Mouse (Mus musculus): Measurements from ENCODE around the gene Hacd3.
"Not testable (repeated sequence)": the region's sequence is repeated elsewhere in the genome, so short reads cannot be mapped to it uniquely, and the experiment has no call there.

Hacd3 gene

DNA sequence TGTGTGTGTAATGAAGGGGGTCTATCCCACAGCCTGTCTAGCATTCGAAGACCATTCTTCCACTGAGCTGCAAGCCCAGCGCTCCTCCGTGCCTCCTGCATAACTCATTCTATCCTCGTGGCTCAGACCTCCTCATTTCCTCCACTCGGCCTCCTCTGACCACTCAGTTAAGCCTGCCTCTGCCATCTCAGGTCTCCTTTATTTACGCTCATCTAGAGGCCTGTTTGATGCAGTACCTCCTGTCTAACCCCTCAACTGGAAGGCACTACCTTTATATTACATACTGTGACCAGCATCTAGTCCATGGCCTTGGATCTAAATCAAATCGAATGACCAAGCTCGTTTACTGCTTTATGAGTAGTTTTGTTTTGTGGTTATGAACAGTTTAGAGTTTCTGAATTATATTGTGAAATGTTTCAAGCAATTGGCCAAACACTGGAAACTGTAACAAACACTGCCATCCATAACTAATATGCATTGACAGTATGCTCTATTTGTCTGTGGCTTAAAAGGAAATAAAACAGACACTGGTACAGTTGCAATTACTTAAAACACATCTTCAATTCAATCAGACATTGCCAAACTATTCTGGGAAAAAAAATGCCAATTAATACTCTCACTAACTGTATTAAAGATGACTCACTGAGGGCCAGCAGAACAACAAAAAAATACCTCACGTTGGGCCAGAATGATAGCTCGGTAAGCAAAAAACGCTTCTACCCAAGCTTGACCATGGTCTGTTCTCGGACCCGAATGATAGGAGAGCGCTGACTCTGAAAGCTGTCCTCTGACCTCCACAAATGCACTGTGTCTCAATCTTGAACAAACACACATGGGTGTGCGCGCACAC is 4.3 kb downstream of the Hacd3 start:
- DNase-seq (ENCODE audit: extremely low spot score, low read depth, low spot score) = no peak

DNA sequence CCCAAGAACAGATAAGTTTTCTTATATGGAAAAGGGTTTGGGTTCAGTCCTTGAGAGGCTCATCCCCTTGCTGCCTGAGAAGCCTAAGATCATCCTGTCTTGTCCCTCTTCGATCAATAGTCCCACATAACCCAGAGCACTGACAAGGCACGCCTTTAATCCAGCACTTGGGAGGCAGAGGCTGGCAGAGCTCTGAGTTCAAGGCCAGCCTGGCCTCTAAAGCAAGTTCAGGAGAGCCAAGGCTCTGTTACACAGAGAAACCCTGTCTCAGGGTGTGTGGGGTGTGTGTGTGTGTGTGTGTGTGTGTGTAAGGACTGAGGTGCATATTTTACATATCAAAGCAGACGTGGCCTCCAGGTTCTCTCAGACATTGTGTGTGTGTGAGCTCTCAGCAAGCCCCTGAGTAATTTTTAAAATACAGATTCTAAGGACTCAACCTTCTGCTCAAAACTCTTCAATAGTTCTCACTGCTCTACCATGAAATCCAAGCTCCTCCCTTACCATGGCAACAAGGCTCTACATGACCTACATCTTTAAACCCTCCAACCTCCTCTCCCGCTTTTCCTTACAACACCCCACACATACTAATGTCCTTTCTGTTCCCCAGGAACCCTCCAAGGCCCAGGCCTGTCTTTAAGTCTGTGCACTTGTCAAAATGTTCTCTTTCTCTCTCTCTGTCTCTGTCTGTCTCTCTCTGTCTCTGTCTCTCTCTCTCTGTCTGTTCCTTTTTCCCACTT is 5.1 kb downstream of the Hacd3 start:
- no peak for DNase-seq (ENCODE audit: extremely low spot score, low read depth, low spot score)

DNA sequence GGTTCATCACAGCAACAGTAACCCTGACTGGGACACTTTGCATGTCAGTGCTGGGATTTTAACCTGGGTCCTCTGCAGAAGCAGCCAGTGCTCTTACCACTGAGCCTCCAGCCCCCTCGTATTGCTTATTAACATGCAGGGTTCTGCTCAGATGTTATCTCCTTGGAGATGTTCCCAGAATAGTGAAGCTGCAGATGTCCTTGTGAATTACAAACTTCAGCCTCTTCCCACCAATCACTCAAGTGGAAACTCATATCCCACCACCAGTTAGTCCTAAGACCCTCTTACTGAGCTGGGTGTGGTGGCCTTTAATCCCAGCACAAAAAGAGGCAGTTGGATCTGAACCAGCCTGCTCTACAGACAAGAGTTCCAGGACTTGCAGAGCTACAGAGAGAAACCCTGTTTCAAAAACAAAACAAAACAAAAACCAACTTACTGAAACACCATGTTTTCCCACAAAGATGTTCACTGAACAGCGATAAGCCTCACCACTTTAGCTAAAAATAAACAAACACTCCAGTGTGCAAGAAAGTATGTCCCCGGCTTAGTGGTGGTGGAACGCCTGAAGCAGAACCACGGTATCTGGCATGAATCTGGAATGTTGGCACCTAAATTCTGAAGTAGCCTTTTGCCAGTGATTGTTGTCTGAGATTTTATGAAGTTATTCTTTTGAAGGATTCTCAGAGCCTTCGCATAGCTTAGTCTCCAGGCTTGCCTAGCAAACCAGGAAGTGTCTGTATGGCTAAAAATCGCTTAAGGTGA is 5.9 kb downstream of the Hacd3 start:
- no peak for DNase-seq (ENCODE audit: extremely low spot score, low read depth, low spot score)

DNA sequence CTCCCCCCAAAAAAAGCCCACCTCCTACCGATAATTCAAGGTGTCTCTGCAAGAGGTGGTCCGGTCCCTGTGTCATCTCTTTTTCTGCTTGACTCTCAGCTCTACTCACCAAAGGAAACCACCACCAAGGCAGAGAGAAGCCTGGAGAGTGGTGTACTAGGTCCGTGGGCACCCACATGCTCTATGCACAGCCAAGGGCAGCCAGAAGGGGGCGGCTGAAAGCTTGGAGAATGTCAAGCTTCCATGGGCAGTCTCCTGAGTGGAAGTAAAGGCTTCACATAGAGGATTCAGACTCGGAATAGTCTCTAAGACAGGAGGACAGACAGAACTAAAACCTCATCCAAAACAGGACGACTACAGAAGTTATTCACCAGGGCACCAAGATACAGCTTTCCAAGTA is 10.2 kb downstream of the Hacd3 start:
- no peak for DNase-seq (ENCODE audit: extremely low spot score, low read depth, low spot score)

DNA sequence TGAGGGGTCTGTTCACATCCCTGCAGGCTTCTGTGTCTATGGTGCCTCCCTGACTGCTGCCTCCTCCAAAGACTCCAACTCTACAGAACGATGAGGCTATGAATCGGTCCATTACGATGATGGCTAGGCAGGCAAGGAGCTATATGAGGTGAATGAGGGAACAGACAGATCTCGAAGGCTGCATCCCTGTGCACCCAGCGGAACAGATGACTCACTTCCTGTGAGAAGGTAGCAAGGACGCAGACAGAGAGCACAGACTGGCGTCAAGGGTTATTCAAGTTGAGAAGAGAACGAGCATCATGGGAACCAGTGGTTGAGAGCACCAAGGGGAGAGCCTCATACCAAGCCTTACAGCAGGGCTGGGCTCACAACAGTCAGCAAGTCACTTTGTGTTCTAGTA is 10.9 kb downstream of the Hacd3 start:
- DNase-seq (ENCODE audit: extremely low spot score, low read depth, low spot score) = no peak

DNA sequence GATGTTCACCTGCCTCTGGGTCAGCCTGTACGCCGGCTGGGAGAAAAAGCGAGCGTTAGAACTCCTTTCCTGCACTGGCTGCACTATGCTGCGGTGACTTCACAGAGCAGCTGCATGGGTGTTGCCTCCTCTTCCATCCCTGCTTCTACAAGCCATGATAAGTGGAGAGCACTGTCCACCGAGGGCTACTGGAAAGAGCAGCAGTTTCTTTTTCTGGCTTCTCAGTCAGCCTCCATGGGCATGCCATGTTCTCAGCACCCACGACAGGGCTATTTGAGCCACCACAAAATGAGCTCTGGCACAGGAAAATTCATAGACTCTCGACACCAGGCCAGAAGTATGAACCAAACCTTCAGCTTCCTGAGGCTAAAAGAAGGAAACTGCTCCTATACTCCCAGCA is 15.8 kb downstream of the Hacd3 start:
- no peak for DNase-seq (ENCODE audit: extremely low spot score, low read depth, low spot score)

DNA sequence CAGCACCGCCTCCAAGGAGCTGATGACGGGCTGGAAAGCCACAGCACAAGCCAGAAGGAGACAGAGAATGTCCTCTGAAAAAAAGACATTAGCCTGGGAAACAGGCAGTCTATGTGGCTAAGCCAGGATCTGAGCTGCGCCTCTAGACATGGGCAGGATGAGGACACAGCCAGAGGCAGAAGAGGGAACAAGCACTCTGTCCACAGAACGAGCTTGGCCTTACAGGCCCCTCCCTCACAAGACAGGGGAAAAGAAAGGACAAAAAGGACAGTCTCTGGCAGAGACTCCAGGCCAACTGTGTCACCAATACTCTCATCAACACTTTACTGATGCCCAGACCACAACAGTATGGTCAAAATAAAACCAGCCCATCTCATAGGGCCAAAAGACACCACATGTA is 20.0 kb downstream of the Hacd3 start:
- DNase-seq (ENCODE audit: extremely low spot score, low read depth, low spot score) = no peak

DNA sequence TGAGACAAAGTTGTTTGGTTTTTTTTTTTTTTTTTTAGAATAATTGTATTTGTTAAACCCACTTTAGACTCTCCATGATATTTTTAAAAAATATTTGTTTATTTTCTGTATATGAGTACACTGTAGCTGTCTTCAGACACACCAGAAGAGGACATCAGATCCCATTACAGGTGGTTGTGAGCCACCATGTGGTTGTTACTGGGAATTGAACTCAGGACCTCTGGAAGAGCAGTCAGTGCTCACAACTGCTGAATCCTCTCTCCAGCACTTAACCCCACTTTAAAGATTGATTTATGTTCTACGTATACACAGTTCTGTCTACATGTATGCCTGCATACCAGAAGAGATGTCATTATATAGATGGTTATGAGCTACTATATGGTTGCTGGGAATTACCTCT is 26.0 kb downstream of the Hacd3 start:
- DNase-seq (ENCODE audit: extremely low spot score, low read depth, low spot score) = not testable (repeated sequence)

DNA sequence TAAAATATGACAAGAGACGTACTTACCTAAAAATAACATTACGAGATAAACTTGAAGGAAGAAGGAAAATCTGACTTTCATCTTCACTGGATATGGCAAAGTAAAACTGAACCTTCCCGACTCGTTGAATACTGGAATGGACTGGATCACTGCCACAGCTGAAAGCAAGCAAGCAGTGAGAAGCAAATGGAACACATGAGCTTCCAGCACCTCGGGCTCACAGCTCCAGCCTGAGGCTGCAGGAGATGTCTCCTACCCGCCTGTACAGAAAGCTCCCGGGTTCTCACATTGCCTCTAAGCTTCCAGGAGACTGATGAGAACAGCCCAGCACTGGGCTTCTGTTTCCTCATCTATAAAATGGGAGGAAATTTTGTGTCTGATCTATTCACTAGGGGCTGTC is 31.2 kb downstream of the Hacd3 start:
- no peak for DNase-seq (ENCODE audit: extremely low spot score, low read depth, low spot score)

DNA sequence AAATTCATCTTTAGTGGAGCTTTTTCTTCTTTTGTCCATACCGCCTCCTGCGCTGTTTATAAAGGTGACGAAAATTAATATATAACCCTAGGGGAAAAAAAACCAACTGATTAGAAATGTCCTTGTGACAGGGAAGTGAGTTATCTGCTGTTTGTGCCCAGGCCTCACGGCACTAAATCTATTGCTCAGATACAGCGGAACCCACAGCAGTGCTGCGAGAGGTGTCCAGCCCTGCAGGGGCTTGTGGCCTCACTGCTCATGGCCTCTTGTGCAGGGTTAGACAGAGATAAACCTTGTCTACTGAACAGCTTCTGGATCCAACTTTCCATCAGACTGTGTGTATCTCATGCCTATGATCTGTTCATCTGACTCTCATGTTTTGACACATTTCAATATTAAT is 33.0 kb downstream of the Hacd3 start:
- DNase-seq (ENCODE audit: extremely low spot score, low read depth, low spot score) = no peak

DNA sequence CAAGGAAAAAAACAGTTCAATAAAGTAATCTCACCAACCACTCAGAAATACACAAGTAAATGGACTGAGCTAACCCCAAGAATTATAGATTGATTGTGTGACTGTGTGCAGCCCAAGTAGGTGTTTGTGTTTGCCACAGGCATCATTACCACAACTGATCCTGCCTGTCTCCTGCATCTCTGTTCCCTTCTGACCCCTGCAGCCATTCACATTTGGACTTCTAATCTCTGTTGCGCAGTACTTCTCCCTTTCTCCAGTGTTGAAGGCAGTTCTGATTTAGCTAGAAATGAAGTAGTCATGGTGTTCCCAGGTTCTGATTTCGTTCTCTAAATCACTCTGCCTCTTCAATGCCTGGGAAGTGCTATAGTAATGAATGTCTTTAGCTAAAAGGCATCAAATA is 33.8 kb downstream of the Hacd3 start:
- DNase-seq (ENCODE audit: extremely low spot score, low read depth, low spot score) = no peak

DNA sequence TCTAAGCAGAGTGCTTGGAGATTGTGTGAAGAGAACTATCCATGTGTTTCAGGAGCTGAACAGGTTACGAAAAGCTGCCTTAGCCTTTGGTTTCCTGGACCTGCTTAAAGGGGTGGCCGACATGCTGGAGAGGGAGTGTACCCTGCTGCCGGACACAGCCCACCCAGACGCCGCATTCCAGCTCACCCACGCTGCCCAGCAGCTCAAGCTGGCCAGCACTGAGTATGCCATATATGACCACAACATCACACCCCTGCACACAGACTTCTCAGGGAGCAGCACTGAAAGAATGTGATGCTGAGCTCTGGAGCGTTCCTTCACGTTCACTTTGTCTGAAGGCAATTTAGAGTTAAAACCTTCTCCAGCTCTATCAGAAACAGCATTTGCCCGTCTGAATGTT is 35.7 kb downstream of the Hacd3 start:
- no peak for DNase-seq (ENCODE audit: extremely low spot score, low read depth, low spot score)

DNA sequence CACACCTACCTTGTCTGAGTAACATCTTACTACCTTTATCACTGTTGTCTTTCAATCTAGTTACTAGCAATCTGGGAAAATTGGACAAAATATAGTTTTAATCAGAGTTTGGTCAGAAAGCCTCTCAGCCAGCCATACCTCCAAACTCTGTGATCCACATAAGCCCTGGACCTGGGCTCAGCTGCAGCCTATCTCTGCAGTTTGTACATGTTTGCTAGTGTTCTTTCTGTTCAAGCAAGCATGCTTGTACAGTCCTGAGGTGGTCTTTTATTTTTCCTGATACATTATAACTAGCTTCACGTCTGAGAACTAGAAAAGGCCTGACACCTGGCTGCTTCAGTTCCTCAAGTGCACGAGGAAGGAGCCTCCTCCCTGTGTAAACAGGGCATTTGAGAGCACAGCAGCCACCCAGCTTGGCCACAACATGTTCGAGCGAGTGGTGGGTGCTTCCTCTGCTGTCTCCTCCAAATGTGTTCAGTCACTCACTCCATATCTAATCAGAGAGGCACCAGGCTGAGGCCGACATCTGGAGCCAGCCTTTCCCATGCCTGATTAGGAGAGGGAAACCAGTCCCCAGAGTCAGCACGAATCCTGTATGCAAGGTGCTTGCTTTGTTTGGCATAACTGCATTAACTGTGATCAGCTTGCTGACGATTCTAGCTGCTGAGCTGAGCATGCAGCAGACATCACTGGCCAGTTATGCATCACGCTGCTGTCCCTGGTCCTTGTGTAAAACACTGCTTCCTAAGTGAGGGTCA is 36.3 kb downstream of the Hacd3 start:
- no peak for DNase-seq (ENCODE audit: extremely low spot score, low read depth, low spot score)

DNA sequence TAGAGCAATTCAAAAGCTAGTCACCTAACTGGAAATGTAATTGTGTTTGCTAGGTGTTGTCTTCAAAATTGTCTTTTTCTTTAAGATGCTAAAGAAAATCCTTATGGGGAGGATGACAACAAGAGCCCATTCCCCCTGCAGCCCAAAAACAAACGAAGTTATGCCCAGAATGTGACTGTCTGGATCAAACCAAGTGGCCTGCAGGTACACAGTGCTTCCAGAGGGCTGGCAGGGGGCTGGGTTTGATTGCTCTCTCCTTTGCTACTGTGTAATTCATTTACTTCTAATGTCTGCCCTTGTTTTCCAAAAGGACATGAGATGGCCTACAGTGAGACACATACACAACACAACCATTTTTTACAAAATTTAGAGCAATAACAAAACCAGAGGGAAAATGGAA is 39.6 kb downstream of the Hacd3 start:
- no peak for DNase-seq (ENCODE audit: extremely low spot score, low read depth, low spot score)

DNA sequence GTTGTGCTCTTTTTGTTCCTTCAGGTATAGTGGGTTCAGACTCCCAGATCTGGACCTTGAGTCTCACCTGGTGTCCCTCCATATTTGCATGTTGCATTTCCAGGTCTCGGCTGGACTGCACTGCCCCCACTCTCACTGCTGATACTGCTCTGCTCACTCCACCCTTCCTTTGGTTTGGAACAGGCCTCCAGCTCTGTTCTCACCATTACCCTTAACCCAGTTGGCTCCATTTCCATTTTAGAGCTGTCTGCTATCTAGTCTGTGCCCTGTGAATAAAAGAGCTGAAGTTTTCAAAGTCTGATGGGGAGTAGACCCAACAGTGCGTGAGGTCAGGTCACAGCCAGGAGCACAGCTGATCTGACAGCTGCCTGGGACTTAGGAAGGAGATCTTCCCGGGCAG is 40.9 kb downstream of the Hacd3 start:
- no peak for DNase-seq (ENCODE audit: extremely low spot score, low read depth, low spot score)

DNA sequence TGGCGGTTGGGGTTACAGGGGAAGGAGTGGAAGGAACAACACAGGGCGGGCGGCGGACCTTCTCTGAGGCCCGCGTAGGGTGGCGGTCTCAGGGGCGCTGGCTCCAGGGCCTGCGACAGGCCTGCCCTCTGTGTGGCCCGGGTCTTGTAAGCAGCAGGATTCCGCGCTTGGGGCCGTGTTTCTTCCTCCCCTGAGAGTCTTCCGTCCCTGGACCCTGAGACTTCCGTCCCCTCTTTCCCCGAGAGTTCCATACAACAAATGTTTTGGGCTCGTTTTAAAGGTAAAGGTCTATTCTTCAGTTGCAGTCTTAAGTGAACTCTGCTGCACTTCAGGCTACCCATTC is 60.5 kb downstream of the Hacd3 start:
- peak; percentile 37 for DNase-seq (ENCODE audit: extremely low spot score, low read depth, low spot score)

DNA sequence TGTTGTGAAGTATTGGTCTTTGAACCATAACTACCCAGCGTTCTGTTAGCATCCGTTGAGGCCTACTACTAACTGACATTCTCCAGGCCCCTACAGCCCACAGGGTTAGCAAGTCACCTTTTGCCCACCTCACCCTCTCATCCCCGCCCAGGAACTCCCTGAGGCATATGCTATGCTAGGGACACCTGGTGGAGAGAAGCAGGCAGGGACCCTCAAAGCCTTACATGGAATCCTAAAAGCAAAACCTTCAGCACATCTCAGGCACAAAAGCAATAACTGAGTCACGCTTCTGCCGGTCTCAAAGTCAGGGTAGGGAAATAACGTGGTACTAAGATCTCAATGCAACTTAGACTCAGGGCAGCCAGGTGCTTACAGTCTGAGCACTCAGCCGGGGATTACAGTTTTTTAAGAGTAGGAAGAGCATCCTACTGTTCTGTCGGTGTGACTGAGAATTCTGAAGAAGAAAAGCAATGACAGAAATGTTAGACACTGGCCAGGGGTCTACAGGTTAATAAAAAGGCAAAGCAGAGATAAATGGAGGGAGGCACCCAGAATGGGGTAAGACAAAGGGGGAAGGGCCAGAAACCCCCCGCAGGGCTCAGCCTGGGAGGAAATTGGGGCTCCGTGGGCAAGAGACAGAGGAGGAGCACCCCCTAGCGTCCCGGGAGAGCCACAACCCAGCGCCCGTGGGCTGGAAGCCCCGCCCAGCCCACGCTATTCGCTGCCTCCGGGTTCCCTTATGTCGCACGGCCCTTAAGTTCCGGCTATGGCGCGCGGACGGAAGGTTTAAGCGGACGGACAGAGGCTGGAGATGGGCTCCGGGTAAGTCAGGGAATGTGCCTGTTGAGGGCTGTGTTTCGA is 61.1 kb downstream of the Hacd3 start, which contains the start of gene Ints14:
Gene Ints14, plus strand, starts transcription at position 789 of the 861 bp plus-strand sequence.
- DNase-seq (ENCODE audit: extremely low spot score, low read depth, low spot score) = peak; percentile 81

DNA sequence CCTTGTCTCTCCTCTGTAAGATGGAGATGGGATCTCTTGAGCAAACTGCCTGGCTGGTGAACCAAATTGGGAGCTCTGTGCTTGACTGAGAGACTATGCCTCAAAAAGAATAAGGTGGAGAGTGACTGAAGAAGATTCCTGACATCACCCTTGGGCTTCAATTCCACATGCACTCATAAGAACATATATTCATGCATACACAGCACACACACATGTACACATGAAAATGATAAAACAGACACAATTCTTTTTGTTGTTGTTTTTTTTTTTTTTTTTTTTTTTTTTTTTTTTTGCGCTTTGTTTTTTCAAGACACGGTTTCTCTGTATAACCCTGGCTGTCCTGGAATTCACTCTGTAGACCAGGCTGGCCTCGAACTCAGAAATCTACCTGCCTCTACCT is 64.2 kb downstream of the Hacd3 start:
- DNase-seq (ENCODE audit: extremely low spot score, low read depth, low spot score) = no peak

DNA sequence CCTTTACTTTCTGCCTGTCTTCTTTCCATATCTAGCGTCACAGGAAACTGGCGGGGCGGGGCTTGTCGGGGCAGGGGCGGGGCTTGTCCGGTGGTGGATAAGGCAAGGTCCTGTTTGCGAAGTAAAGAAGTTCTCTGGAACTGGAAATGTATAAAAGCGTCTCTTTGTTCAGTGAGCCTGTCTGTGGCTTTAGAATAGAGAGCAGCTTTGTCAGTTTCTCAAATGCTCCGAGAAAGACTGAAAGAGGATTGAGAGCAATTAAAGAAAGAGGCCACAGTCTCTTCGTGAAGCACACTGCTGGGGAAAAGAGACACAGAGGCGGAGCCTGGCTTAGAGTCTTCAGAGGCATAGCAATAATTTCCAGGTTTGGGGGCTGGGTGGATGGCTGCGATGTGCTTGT is 65.2 kb downstream of the Hacd3 start:
- no peak for DNase-seq (ENCODE audit: extremely low spot score, low read depth, low spot score)

DNA sequence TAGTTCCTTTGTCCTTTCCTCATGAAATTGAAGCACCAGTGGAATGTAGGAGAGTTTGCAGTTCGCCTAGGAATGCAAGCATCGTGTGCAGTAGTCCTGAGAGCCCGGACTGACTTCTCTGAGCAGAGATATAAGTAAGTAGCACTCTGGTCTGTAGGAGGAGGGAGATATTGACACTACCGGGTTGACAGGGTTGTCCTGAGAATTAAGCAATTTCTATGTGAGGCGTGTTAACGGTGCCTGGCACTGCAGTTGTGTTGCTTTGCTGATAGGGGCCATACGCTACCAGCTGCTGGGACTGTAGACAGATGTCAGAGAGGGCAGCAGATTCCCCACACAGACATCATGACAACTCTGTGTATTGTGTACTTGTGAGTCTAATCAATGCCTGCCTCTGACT is 68.3 kb downstream of the Hacd3 start:
- no peak for DNase-seq (ENCODE audit: extremely low spot score, low read depth, low spot score)

Measured in hindlimb bud, embryonic 11.5 days (tissue).